ENCODE assay signal across 21 mouse cellular contexts in the genomic region with DNA sequence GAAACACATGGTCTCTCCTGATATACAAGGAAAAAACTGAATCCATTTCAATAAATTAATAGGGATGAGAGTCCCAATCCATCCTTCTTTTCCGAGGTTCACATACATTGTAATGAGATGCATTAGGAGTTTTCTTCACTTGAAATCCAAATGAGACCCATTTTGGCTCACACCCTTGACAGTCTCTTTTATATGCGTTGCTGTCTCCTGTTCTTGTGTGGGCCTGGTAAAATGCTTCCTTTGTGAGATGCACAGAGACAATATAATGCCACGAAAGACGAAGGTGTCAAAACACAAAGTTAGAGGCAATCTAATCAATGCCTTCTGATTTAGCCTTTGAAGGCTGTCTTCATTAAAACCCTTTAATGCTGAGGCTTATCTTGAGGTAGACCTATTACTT.
DNase-seq lines count a peak whose midpoint lies in the region; ATAC-seq and TF ChIP-seq lines count a peak whose summit lies in the region.
"Had no signal": no experiment of that assay in that cellular context is flagged by ENCODE, and none has a peak within 500 bp of the region (broad histone marks: within the 10 kb centered on the region; RNA-seq: fewer than 3 reads in every experiment).

No protein-coding gene starts in this region.

- H3K36me3 ChIP-seq in forebrain, embryonic 12.5 days (replicated peaks): no peaks in the 10 kb centered on the region
- H3K36me3 ChIP-seq in forebrain, postnatal 0 days (ENCODE audit: insufficient read depth): no peaks in the 10 kb centered on the region
- H3K36me3 ChIP-seq in forebrain, embryonic 13.5 days (ENCODE audit: poor library complexity, severe bottlenecking): no peaks in the 10 kb centered on the region
- no peaks in the 10 kb centered on the region for H3K36me3 ChIP-seq in forebrain, embryonic 15.5 days
- H3K36me3 ChIP-seq: embryonic facial prominence, embryonic 13.5 days; embryonic facial prominence, embryonic 15.5 days had no signal

- H3K9me3 ChIP-seq in forebrain, embryonic 12.5 days: no peaks in the 10 kb centered on the region
- H3K9me3 ChIP-seq in forebrain, postnatal 0 days (ENCODE audit: low read length): no peaks in the 10 kb centered on the region
- no peaks in the 10 kb centered on the region for H3K9me3 ChIP-seq in forebrain, embryonic 13.5 days (replicated peaks)
- H3K9me3 ChIP-seq in forebrain, embryonic 15.5 days: no peaks in the 10 kb centered on the region
- H3K9me3 ChIP-seq: embryonic facial prominence, embryonic 13.5 days; embryonic facial prominence, embryonic 15.5 days had no signal

- DNase-seq in forebrain, postnatal 0 days: no peak
- peak; percentile 82 for DNase-seq in brain, embryonic 14.5 days (ENCODE audit: low read depth)
- no peak for DNase-seq in layer of hippocampus, adult 9-11 months
- DNase-seq in gastrocnemius, postnatal 10 days: no peak
- DNase-seq: adrenal gland, adult 2 months; adrenal gland, postnatal 10 days; adrenal gland, postnatal 25 days; cerebellum, adult 11 months; cerebellum, adult 18-20 months; cerebellum, adult 8-10 months; cerebellum, adult 9-11 months; cerebellum, postnatal 14 days; cerebellum, postnatal 36 days; embryo, embryonic 11 days had no signal

- no peak for TF ChIP-seq POLR2A in brain, embryonic 14.5 days (IDR thresholded peaks at IDR 0.05; ENCODE audit: borderline replicate concordance, extremely low read depth, insufficient read depth, insufficient read length, poor library complexity, severe bottlenecking)

- H3K4me3 ChIP-seq in forebrain, embryonic 12.5 days (replicated peaks): no peak overlapping the region
- H3K4me3 ChIP-seq in forebrain, postnatal 0 days (ENCODE audit: low read depth, low read length): no peak overlapping the region
- no peak overlapping the region for H3K4me3 ChIP-seq in forebrain, embryonic 13.5 days
- no peak overlapping the region for H3K4me3 ChIP-seq in forebrain, embryonic 15.5 days
- H3K4me3 ChIP-seq: embryonic facial prominence, embryonic 13.5 days; embryonic facial prominence, embryonic 15.5 days; erythroblast, embryonic 14.5 days had no signal

- no peak overlapping the region for H3K4me2 ChIP-seq in forebrain, embryonic 12.5 days
- no peak overlapping the region for H3K4me2 ChIP-seq in forebrain, postnatal 0 days (ENCODE audit: low read depth)
- H3K4me2 ChIP-seq in forebrain, embryonic 13.5 days: no peak overlapping the region
- H3K4me2 ChIP-seq in forebrain, embryonic 15.5 days (replicated peaks): no peak overlapping the region
- H3K4me2 ChIP-seq: embryonic facial prominence, embryonic 13.5 days; embryonic facial prominence, embryonic 15.5 days had no signal

- H3K27me3 ChIP-seq in forebrain, embryonic 12.5 days: no peaks in the 10 kb centered on the region
- no peaks in the 10 kb centered on the region for H3K27me3 ChIP-seq in forebrain, postnatal 0 days (ENCODE audit: insufficient read depth, low read length)
- no peaks in the 10 kb centered on the region for H3K27me3 ChIP-seq in forebrain, embryonic 13.5 days
- no peaks in the 10 kb centered on the region for H3K27me3 ChIP-seq in forebrain, embryonic 15.5 days
- H3K27me3 ChIP-seq: embryonic facial prominence, embryonic 13.5 days; embryonic facial prominence, embryonic 15.5 days had no signal

- 0 out of 2 replicates have a peak overlapping the region, but pooled peaks have one; percentile 46 for H3K27ac ChIP-seq in forebrain, embryonic 12.5 days
- no peak overlapping the region for H3K27ac ChIP-seq in forebrain, postnatal 0 days (ENCODE audit: low read depth, low read length)
- H3K27ac ChIP-seq in forebrain, embryonic 13.5 days: no peak overlapping the region; the same call in 1 of the 2 replicates
- H3K27ac ChIP-seq in forebrain, embryonic 15.5 days (replicated peaks): peak overlapping the region; percentile 46; the same call in 1 of the 2 replicates
- H3K27ac ChIP-seq: embryonic facial prominence, embryonic 13.5 days; embryonic facial prominence, embryonic 15.5 days had no signal

- no peak for TF ChIP-seq CTCF in forebrain, postnatal 0 days (IDR thresholded peaks at IDR 0.05; ENCODE audit: low read depth)
- TF ChIP-seq CTCF in brain, embryonic 14.5 days (IDR thresholded peaks at IDR 0.05; ENCODE audit: borderline replicate concordance, extremely low read depth, insufficient read depth, insufficient read length): no peak

- H3K9ac ChIP-seq in forebrain, embryonic 12.5 days: no peak overlapping the region
- no peak overlapping the region for H3K9ac ChIP-seq in forebrain, postnatal 0 days
- no peak overlapping the region for H3K9ac ChIP-seq in forebrain, embryonic 13.5 days
- no peak overlapping the region for H3K9ac ChIP-seq in forebrain, embryonic 15.5 days (replicated peaks)
- H3K9ac ChIP-seq: embryonic facial prominence, embryonic 13.5 days; embryonic facial prominence, embryonic 15.5 days had no signal

- 29% methylated on average over 4 of the region's 4 CpGs for WGBS in forebrain, embryonic 12.5 days
- WGBS in forebrain, postnatal 0 days: 17% methylated on average over 4 of the region's 4 CpGs
- WGBS in forebrain, embryonic 13.5 days: 25% methylated on average over 4 of the region's 4 CpGs
- WGBS in forebrain, embryonic 15.5 days: 14% methylated on average over 4 of the region's 4 CpGs

- ATAC-seq in forebrain, embryonic 12.5 days (ENCODE audit: low FRiP score): peak; percentile 75; the same call in 1 of the 2 replicates
- ATAC-seq in forebrain, postnatal 0 days: no peak
- peak; percentile 77 for ATAC-seq in forebrain, embryonic 13.5 days
- peak; percentile 33 for ATAC-seq in forebrain, embryonic 15.5 days (replicated peaks)
- no peak for ATAC-seq in erythroid progenitor cell, adult 5-6 weeks (replicated peaks; ENCODE audit: low FRiP score, poor library complexity, severe bottlenecking)

- H3K4me1 ChIP-seq in forebrain, embryonic 12.5 days: peaks cover 8% of the 10 kb centered on the region; the same call in 1 of the 2 replicates
- no peaks in the 10 kb centered on the region for H3K4me1 ChIP-seq in forebrain, postnatal 0 days (ENCODE audit: insufficient read depth)
- peaks cover 9% of the 10 kb centered on the region for H3K4me1 ChIP-seq in forebrain, embryonic 13.5 days
- peaks cover 8% of the 10 kb centered on the region; the same call in 1 of the 2 replicates for H3K4me1 ChIP-seq in forebrain, embryonic 15.5 days
- H3K4me1 ChIP-seq: embryonic facial prominence, embryonic 13.5 days; embryonic facial prominence, embryonic 15.5 days had no signal

Comparison
In these comparisons a context has a peak if more than half of its experiments do, and no peak if none do; other contexts are left out.
1. ATAC-seq: peak in forebrain, embryonic 12.5 days (single experiment), forebrain, embryonic 13.5 days (single experiment) and forebrain, embryonic 15.5 days (single experiment); none in forebrain, postnatal 0 days (single experiment) and erythroid progenitor cell, adult 5-6 weeks (single experiment).
2. H3K27ac ChIP-seq: peak in forebrain, embryonic 12.5 days (single experiment) and forebrain, embryonic 15.5 days (single experiment); none in forebrain, postnatal 0 days (single experiment) and forebrain, embryonic 13.5 days (single experiment).